Mouse (Mus musculus) urinary bladder, adult 2 months (tissue): Measurements from ENCODE around the gene Slc46a2. TPM values are rescaled to one million over a fixed set of nuclear protein-coding genes. Genes with fewer than 3 reads are reported as not detected.

ENCODE experiments used
- DNase-seq: peaks from one replicate; pipeline ENCODE4 v3.0.0; 2022; ENCODE audit warnings: low spot score
- polyA plus RNA-seq: library from polyadenylated mRNA; depleted of rRNA; stranded (reverse); fragments of >200 nt; gene quantifications from 2 replicates; pipeline ENCODE4 v1.2.3, GENCODE M21; 2012; rRNA removed

Gene Slc46a2
- polyA plus RNA-seq, 1 experiment: 1.3 TPM

DNA sequence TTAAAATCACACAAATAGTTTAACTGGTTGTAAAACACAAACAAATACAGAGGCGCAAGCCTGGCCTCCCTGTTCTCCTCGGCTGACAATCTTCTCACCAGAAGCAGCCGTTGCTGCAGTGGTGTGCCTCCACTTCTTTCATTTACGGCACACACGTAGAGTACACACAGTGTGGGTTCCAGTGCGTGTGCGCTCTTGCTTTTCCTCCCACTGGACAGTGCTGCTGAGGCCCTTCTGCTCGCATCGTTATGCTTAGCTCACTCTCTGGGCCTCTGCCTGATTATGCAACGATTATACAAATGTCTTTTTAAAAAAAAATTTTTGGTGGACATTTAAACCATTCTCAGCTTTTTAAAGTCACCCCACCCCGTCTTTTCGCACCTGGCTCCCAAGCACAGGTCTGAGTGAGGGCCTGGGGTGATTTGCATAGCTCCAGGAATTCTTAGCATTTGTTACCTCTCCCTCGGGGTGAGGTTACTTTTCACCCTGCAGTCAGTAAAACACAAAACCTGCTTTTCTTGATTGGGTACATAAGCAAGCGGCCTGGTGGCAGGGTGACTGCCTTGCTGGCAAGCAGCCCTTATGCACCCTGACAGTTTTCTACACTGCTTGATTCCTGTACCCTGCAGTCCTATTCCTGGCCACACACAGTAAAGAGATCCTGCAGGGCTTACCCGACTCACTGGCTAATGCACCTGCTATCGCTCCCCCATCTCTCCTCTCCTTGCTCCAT is 55.0 kb downstream of the Slc46a2 start:
- no peak for DNase-seq

Other genes starting within 250 kb of the Slc46a2 start
- gene Inip, start 113.5 kb downstream of the Slc46a2 start, polyA plus RNA-seq: 18.3 and 21.9 TPM in 2 replicates
- 6.7 and 6.8 TPM in 2 replicates for gene Snx30, start 109.2 kb downstream of the Slc46a2 start, polyA plus RNA-seq
- not detected in 2 replicates for gene Mup4, start 45.7 kb upstream of the Slc46a2 start, polyA plus RNA-seq
- gene Mup6, start 49.2 kb upstream of the Slc46a2 start, polyA plus RNA-seq: not detected in 2 replicates
- not detected in 2 replicates for gene Mup7, start 155.4 kb upstream of the Slc46a2 start, polyA plus RNA-seq
- not detected in 2 replicates for gene Mup2, start 239.2 kb upstream of the Slc46a2 start, polyA plus RNA-seq